In genomic region chr6:135527879-135528278, GRCm38 (mm10) we compare ENCODE assay signal across 24 mouse cellular contexts.
DNase-seq lines count a peak whose midpoint lies in the region; ATAC-seq and TF ChIP-seq lines count a peak whose summit lies in the region.
"Had no signal": no experiment of that assay in that cellular context is flagged by ENCODE, and none has a peak within 500 bp of the region (broad histone marks: within the 10 kb centered on the region; RNA-seq: fewer than 3 reads in every experiment).

No protein-coding gene starts in this region.

- H3K9me3 ChIP-seq in forebrain, embryonic 14.5 days (replicated peaks; ENCODE audit: control insufficient read depth, low read length): no peaks in the 10 kb centered on the region
- no peaks in the 10 kb centered on the region for H3K9me3 ChIP-seq in forebrain, embryonic 16.5 days (ENCODE audit: control insufficient read depth, low read length)
- no peaks in the 10 kb centered on the region for H3K9me3 ChIP-seq in liver, embryonic 11.5 days (ENCODE audit: control insufficient read depth, low read length)
- no peaks in the 10 kb centered on the region for H3K9me3 ChIP-seq in kidney, embryonic 15.5 days (replicated peaks)
- H3K9me3 ChIP-seq: embryonic facial prominence, embryonic 13.5 days; hindbrain, embryonic 12.5 days; limb, embryonic 10.5 days; midbrain, embryonic 10.5 days had no signal

- H3K36me3 ChIP-seq in forebrain, embryonic 14.5 days (ENCODE audit: control insufficient read depth, insufficient read depth, low read length): no peaks in the 10 kb centered on the region
- H3K36me3 ChIP-seq in forebrain, embryonic 16.5 days (ENCODE audit: control insufficient read depth, insufficient read depth): no peaks in the 10 kb centered on the region
- H3K36me3 ChIP-seq in liver, embryonic 11.5 days (ENCODE audit: control insufficient read depth, insufficient read depth, low read length): no peaks in the 10 kb centered on the region
- no peaks in the 10 kb centered on the region for H3K36me3 ChIP-seq in kidney, embryonic 15.5 days
- H3K36me3 ChIP-seq: embryonic facial prominence, embryonic 13.5 days; hindbrain, embryonic 12.5 days; limb, embryonic 10.5 days; midbrain, embryonic 10.5 days had no signal

- peaks cover 13% of the 10 kb centered on the region for H3K4me1 ChIP-seq in forebrain, embryonic 14.5 days (ENCODE audit: control insufficient read depth, insufficient read depth, low read length)
- H3K4me1 ChIP-seq in forebrain, embryonic 16.5 days (replicated peaks; ENCODE audit: control insufficient read depth, insufficient read depth, low read length): peaks cover 15% of the 10 kb centered on the region
- peaks cover 4% of the 10 kb centered on the region for H3K4me1 ChIP-seq in embryonic fibroblast, embryonic 13.5 days (ENCODE audit: control insufficient read depth, insufficient read depth, low read length)
- H3K4me1 ChIP-seq in liver, embryonic 11.5 days (replicated peaks; ENCODE audit: control insufficient read depth, insufficient read depth, low read length): no peaks in the 10 kb centered on the region
- peaks cover 6% of the 10 kb centered on the region for H3K4me1 ChIP-seq in kidney, embryonic 15.5 days

- 11% methylated on average over 4 of the region's 4 CpGs for WGBS in forebrain, embryonic 14.5 days
- WGBS in forebrain, embryonic 16.5 days: 19% methylated on average over 4 of the region's 4 CpGs
- WGBS in liver, embryonic 11.5 days: 79% methylated on average over 4 of the region's 4 CpGs
- 83% methylated on average over 4 of the region's 4 CpGs for WGBS in kidney, embryonic 15.5 days

- TF ChIP-seq POLR2A in embryonic fibroblast, embryonic 13.5 days (IDR thresholded peaks at IDR 0.05; ENCODE audit: low read depth, low read length): no peak

- no peaks in the 10 kb centered on the region for H3K27me3 ChIP-seq in forebrain, embryonic 14.5 days (replicated peaks; ENCODE audit: control insufficient read depth, insufficient read depth, low read length)
- H3K27me3 ChIP-seq in forebrain, embryonic 16.5 days (replicated peaks; ENCODE audit: control insufficient read depth, insufficient read depth, low read length): no peaks in the 10 kb centered on the region
- no peaks in the 10 kb centered on the region; the same call in 1 of the 2 replicates for H3K27me3 ChIP-seq in liver, embryonic 11.5 days (replicated peaks; ENCODE audit: control insufficient read depth, insufficient read depth, low read length)
- H3K27me3 ChIP-seq in kidney, embryonic 15.5 days: no peaks in the 10 kb centered on the region

- no peak for ATAC-seq in forebrain, embryonic 14.5 days
- ATAC-seq in forebrain, embryonic 16.5 days: no peak
- ATAC-seq in liver, embryonic 11.5 days (replicated peaks; ENCODE audit: low FRiP score): no peak
- no peak for ATAC-seq in kidney, embryonic 15.5 days (replicated peaks; ENCODE audit: low FRiP score)
- ATAC-seq: intestine, postnatal 0 days; lung, postnatal 0 days had no signal

- no peak overlapping the region for H3K4me3 ChIP-seq in forebrain, embryonic 14.5 days (ENCODE audit: low read depth, low read length)
- H3K4me3 ChIP-seq in forebrain, embryonic 16.5 days (replicated peaks; ENCODE audit: low read length): no peak overlapping the region
- H3K4me3 ChIP-seq in embryonic fibroblast, embryonic 13.5 days (ENCODE audit: insufficient read depth, low read length): no peak overlapping the region
- no peak overlapping the region for H3K4me3 ChIP-seq in liver, embryonic 11.5 days (ENCODE audit: low read depth, low read length)
- no peak overlapping the region for H3K4me3 ChIP-seq in kidney, embryonic 15.5 days (replicated peaks)
- H3K4me3 ChIP-seq: embryonic facial prominence, embryonic 13.5 days; hindbrain, embryonic 12.5 days; limb, embryonic 10.5 days; midbrain, embryonic 10.5 days had no signal

- peak; percentile 28 for DNase-seq in forebrain, embryonic 14.5 days (ENCODE audit: low spot score)
- DNase-seq in layer of hippocampus, adult 9-11 months: peak; percentile 23
- no peak for DNase-seq in layer of hippocampus, postnatal 36 days
- peak; percentile 14 for DNase-seq in Muller cell, postnatal 12 days (ENCODE audit: inconsistent ontology term)
- no peak for DNase-seq in liver, embryonic 11.5 days (ENCODE audit: low spot score)
- DNase-seq: adrenal gland, postnatal 25 days; cerebellum, adult 11-12 months; cerebellum, postnatal 25 days; embryo, embryonic 11 days; gastrocnemius, postnatal 14 days; heart, adult 18-20 months; kidney, postnatal 4 days; liver; right cerebral cortex, postnatal 14 days; spleen, adult 18-20 months had no signal

- no peak overlapping the region for H3K9ac ChIP-seq in forebrain, embryonic 14.5 days (ENCODE audit: low read length)
- H3K9ac ChIP-seq in forebrain, embryonic 16.5 days (replicated peaks; ENCODE audit: low read depth, low read length): no peak overlapping the region
- H3K9ac ChIP-seq in liver, embryonic 11.5 days (ENCODE audit: low read depth, low read length): no peak overlapping the region
- no peak overlapping the region for H3K9ac ChIP-seq in kidney, embryonic 15.5 days
- H3K9ac ChIP-seq: embryonic facial prominence, embryonic 13.5 days; hindbrain, embryonic 12.5 days had no signal

- H3K4me2 ChIP-seq in forebrain, embryonic 14.5 days (ENCODE audit: low read length): no peak overlapping the region
- no peak overlapping the region for H3K4me2 ChIP-seq in forebrain, embryonic 16.5 days (ENCODE audit: low read length)
- H3K4me2 ChIP-seq in liver, embryonic 11.5 days: no peak overlapping the region
- H3K4me2 ChIP-seq in kidney, embryonic 15.5 days: no peak overlapping the region
- H3K4me2 ChIP-seq: embryonic facial prominence, embryonic 13.5 days; hindbrain, embryonic 12.5 days had no signal

- no peak for TF ChIP-seq CTCF in embryonic fibroblast, embryonic 13.5 days (IDR thresholded peaks at IDR 0.05; ENCODE audit: borderline replicate concordance, insufficient read depth, low read length)

- H3K27ac ChIP-seq in forebrain, embryonic 14.5 days (ENCODE audit: low read depth, low read length): no peak overlapping the region
- H3K27ac ChIP-seq in forebrain, embryonic 16.5 days (ENCODE audit: low read length): no peak overlapping the region
- H3K27ac ChIP-seq in embryonic fibroblast, embryonic 13.5 days (ENCODE audit: insufficient read depth, low read length): peak overlapping the region; percentile 23; the same call in 1 of the 2 replicates
- no peak overlapping the region for H3K27ac ChIP-seq in liver, embryonic 11.5 days (ENCODE audit: low read depth, low read length)
- no peak overlapping the region for H3K27ac ChIP-seq in kidney, embryonic 15.5 days
- H3K27ac ChIP-seq: embryonic facial prominence, embryonic 13.5 days; hindbrain, embryonic 12.5 days; limb, embryonic 10.5 days; midbrain, embryonic 10.5 days had no signal

Comparison
In these comparisons a context has a peak if more than half of its experiments do, and no peak if none do; other contexts are left out.
1. DNase-seq: peak in forebrain, embryonic 14.5 days (single experiment), layer of hippocampus, adult 9-11 months (single experiment) and Muller cell, postnatal 12 days (single experiment); none in layer of hippocampus, postnatal 36 days (0 of 2) and liver, embryonic 11.5 days (single experiment).